ENCODE assay signal across 19 mouse cellular contexts in genomic region chr11:70297405-70297804, GRCm38 (mm10). TPM values are rescaled to one million over a fixed set of nuclear protein-coding genes. Genes with fewer than 3 reads are reported as not detected.
DNase-seq lines count a peak whose midpoint lies in the region; ATAC-seq lines count a peak whose summit lies in the region.
"Had no signal": no experiment of that assay in that cellular context is flagged by ENCODE, and none has a peak within 500 bp of the region (broad histone marks: within the 10 kb centered on the region; RNA-seq: fewer than 3 reads in every experiment).

No protein-coding gene starts in this region.

- H3K9me3 ChIP-seq in heart, embryonic 11.5 days (replicated peaks; ENCODE audit: control insufficient read depth, low read length): 0 out of 2 replicates have a peak, but pooled peaks cover 4% of the 10 kb centered on the region
- no peaks in the 10 kb centered on the region for H3K9me3 ChIP-seq in lung, embryonic 15.5 days
- 0 out of 2 replicates have a peak, but pooled peaks cover 6% of the 10 kb centered on the region for H3K9me3 ChIP-seq in heart, embryonic 13.5 days
- H3K9me3 ChIP-seq: hindbrain, embryonic 13.5 days; neural tube, embryonic 15.5 days had no signal

- DNase-seq in heart, postnatal 36 days: no peak
- no peak for DNase-seq in lung, postnatal 36 days
- peak; percentile 60 for DNase-seq in thymus, postnatal 14 days
- DNase-seq in testis, postnatal 14 days (ENCODE audit: low spot score): no peak
- no peak for DNase-seq in Muller cell, postnatal 12 days (ENCODE audit: inconsistent ontology term)
- DNase-seq: cerebellum, postnatal 25 days; gastrocnemius, postnatal 10 days; right cerebral cortex, adult 18-20 months had no signal

- no peaks in the 10 kb centered on the region for H3K27me3 ChIP-seq in heart, embryonic 11.5 days (ENCODE audit: control insufficient read depth, insufficient read depth, low read length)
- no peaks in the 10 kb centered on the region for H3K27me3 ChIP-seq in lung, embryonic 15.5 days
- no peaks in the 10 kb centered on the region for H3K27me3 ChIP-seq in heart, embryonic 13.5 days (replicated peaks)
- H3K27me3 ChIP-seq: embryonic facial prominence, embryonic 13.5 days; hindbrain, embryonic 13.5 days; limb, embryonic 13.5 days; neural tube, embryonic 15.5 days had no signal

- intact Hi-C loops in heart, postnatal 36 days (cut with DNase I): no loop called here

- H3K27ac ChIP-seq in heart, embryonic 11.5 days (ENCODE audit: low read depth, low read length): peak overlapping the region; percentile 29; the same call in 1 of the 2 replicates
- H3K27ac ChIP-seq in lung, embryonic 15.5 days: peak overlapping the region; percentile 79
- peak overlapping the region; percentile 71 for H3K27ac ChIP-seq in heart, embryonic 13.5 days (replicated peaks)
- H3K27ac ChIP-seq: embryonic facial prominence, embryonic 13.5 days; hindbrain, embryonic 13.5 days; limb, embryonic 13.5 days; macrophage; neural tube, embryonic 15.5 days had no signal

- no peak overlapping the region for H3K4me3 ChIP-seq in heart, embryonic 11.5 days (ENCODE audit: low read depth, low read length)
- H3K4me3 ChIP-seq in lung, embryonic 15.5 days: no peak overlapping the region
- H3K4me3 ChIP-seq in heart, embryonic 13.5 days: no peak overlapping the region
- H3K4me3 ChIP-seq: embryonic facial prominence, embryonic 13.5 days; hindbrain, embryonic 13.5 days; limb, embryonic 13.5 days; neural tube, embryonic 15.5 days had no signal

- H3K36me3 ChIP-seq in heart, embryonic 11.5 days (ENCODE audit: control insufficient read depth, insufficient read depth, low read length): no peaks in the 10 kb centered on the region
- no peaks in the 10 kb centered on the region for H3K36me3 ChIP-seq in lung, embryonic 15.5 days
- no peaks in the 10 kb centered on the region for H3K36me3 ChIP-seq in heart, embryonic 13.5 days
- H3K36me3 ChIP-seq: embryonic facial prominence, embryonic 13.5 days; hindbrain, embryonic 13.5 days; limb, embryonic 13.5 days; neural tube, embryonic 15.5 days had no signal

- WGBS in heart, embryonic 11.5 days (ENCODE audit: insufficient replicate concordance): 51% methylated on average over 4 of the region's 4 CpGs
- WGBS in lung, embryonic 15.5 days: 33% methylated on average over 4 of the region's 4 CpGs
- 45% methylated on average over 4 of the region's 4 CpGs for WGBS in heart, embryonic 13.5 days

- H3K4me1 ChIP-seq in heart, embryonic 11.5 days (ENCODE audit: control insufficient read depth, insufficient read depth, low read length): no peaks in the 10 kb centered on the region
- no peaks in the 10 kb centered on the region for H3K4me1 ChIP-seq in lung, embryonic 15.5 days
- H3K4me1 ChIP-seq in heart, embryonic 13.5 days: peaks cover 7% of the 10 kb centered on the region; the same call in 1 of the 2 replicates
- H3K4me1 ChIP-seq: embryonic facial prominence, embryonic 13.5 days; hindbrain, embryonic 13.5 days; limb, embryonic 13.5 days; neural tube, embryonic 15.5 days had no signal

- H3K9ac ChIP-seq in heart, embryonic 11.5 days (ENCODE audit: low read depth, low read length): no peak overlapping the region
- H3K9ac ChIP-seq in lung, embryonic 15.5 days: no peak overlapping the region
- no peak overlapping the region for H3K9ac ChIP-seq in heart, embryonic 13.5 days
- H3K9ac ChIP-seq: embryonic facial prominence, embryonic 13.5 days; hindbrain, embryonic 13.5 days; limb, embryonic 13.5 days; neural tube, embryonic 15.5 days had no signal

- ATAC-seq in heart, embryonic 11.5 days (replicated peaks; ENCODE audit: insufficient number of reproducible peaks, low FRiP score, low TSS enrichment): no peak; the same call in 1 of the 2 replicates
- no peak for ATAC-seq in lung, embryonic 15.5 days (ENCODE audit: borderline replicate concordance, extremely low read depth, low FRiP score, low TSS enrichment)
- ATAC-seq in heart, embryonic 13.5 days (ENCODE audit: extremely low read depth, insufficient number of reproducible peaks, low FRiP score, low TSS enrichment): no peak
- ATAC-seq: Patski had no signal

- no peak overlapping the region for H3K4me2 ChIP-seq in heart, embryonic 11.5 days
- no peak overlapping the region for H3K4me2 ChIP-seq in lung, embryonic 15.5 days
- H3K4me2 ChIP-seq in heart, embryonic 13.5 days: 0 out of 2 replicates have a peak overlapping the region, but pooled peaks have one; percentile 13
- H3K4me2 ChIP-seq: embryonic facial prominence, embryonic 13.5 days; hindbrain, embryonic 13.5 days; limb, embryonic 13.5 days; neural tube, embryonic 15.5 days had no signal

RNA-seq across cellular contexts. Expression of gene Alox12e, which starts 25.0 kb away (rescaled TPM):
- 0.11 TPM in 1 of 2 replicates, not detected in the other for polyA plus RNA-seq in heart, embryonic 11.5 days (2014; fragmentation: Nextera tagmentation; extraction: Ambion mirVana)
- not detected for total RNA-seq in heart, postnatal 36 days (2021)
- polyA plus RNA-seq in lung, embryonic 15.5 days (2015; fragmentation: Nextera tagmentation; extraction: Ambion mirVana): 0.34 and 1.7 TPM in 2 replicates
- not detected in 2 replicates for polyA plus RNA-seq in heart, embryonic 13.5 days (2015; fragmentation: Nextera tagmentation; extraction: Ambion mirVana)
- total RNA-seq: adrenal gland, adult 18-20 months; gastrocnemius, postnatal 10 days had no signal
- polyA plus RNA-seq: forebrain, embryonic 11.5 days; hindbrain, embryonic 13.5 days; limb, embryonic 13.5 days; macrophage; neural tube, embryonic 15.5 days; Patski had no signal

RNA-seq across cellular contexts. Expression of gene Alox12, which starts 42.3 kb away (rescaled TPM):
- polyA plus RNA-seq in heart, embryonic 11.5 days (2014; fragmentation: Nextera tagmentation; extraction: Ambion mirVana): 5.8 and 6.1 TPM in 2 replicates
- 1 to 10 TPM; 2.5 to 3.7 TPM for total RNA-seq in heart, postnatal 36 days (2021)
- 7.0 TPM in 2 replicates for polyA plus RNA-seq in lung, embryonic 15.5 days (2015; fragmentation: Nextera tagmentation; extraction: Ambion mirVana)
- polyA plus RNA-seq in heart, embryonic 13.5 days (2015; fragmentation: Nextera tagmentation; extraction: Ambion mirVana): 2.5 and 3.5 TPM in 2 replicates

RNA-seq across cellular contexts. Expression of gene Alox15, which starts 54.4 kb away (rescaled TPM):
- 0.06 TPM in 1 of 2 replicates, not detected in the other for polyA plus RNA-seq in heart, embryonic 11.5 days (2014; fragmentation: Nextera tagmentation; extraction: Ambion mirVana)
- total RNA-seq in heart, postnatal 36 days (2021): 10 to 100 TPM in 1 of 2 experiments, 1 to 10 TPM in 1; 5.4 to 10.2 TPM
- polyA plus RNA-seq in lung, embryonic 15.5 days (2015; fragmentation: Nextera tagmentation; extraction: Ambion mirVana): 0.45 and 0.93 TPM in 2 replicates
- polyA plus RNA-seq in heart, embryonic 13.5 days (2015; fragmentation: Nextera tagmentation; extraction: Ambion mirVana): 0.05 TPM in 1 of 2 replicates, not detected in the other
- polyA plus RNA-seq: macrophage; neural tube, embryonic 15.5 days; Patski had no signal

RNA-seq across cellular contexts. Expression of gene Rnasek, which starts 57.8 kb away (rescaled TPM):
- polyA plus RNA-seq in heart, embryonic 11.5 days (2014; fragmentation: Nextera tagmentation; extraction: Ambion mirVana): 170 and 183 TPM in 2 replicates
- 100 to 1,000 TPM; 106 to 113 TPM for total RNA-seq in heart, postnatal 36 days (2021)
- polyA plus RNA-seq in lung, embryonic 15.5 days (2015; fragmentation: Nextera tagmentation; extraction: Ambion mirVana): 179 and 183 TPM in 2 replicates
- polyA plus RNA-seq in heart, embryonic 13.5 days (2015; fragmentation: Nextera tagmentation; extraction: Ambion mirVana): 214 and 235 TPM in 2 replicates

RNA-seq across cellular contexts. Expression of gene Gm21988, which starts 57.8 kb away (rescaled TPM):
- polyA plus RNA-seq in heart, embryonic 11.5 days (2014; fragmentation: Nextera tagmentation; extraction: Ambion mirVana): 7.7 and 9.3 TPM in 2 replicates
- 1 to 10 TPM; 2.1 to 3.3 TPM for total RNA-seq in heart, postnatal 36 days (2021)
- polyA plus RNA-seq in lung, embryonic 15.5 days (2015; fragmentation: Nextera tagmentation; extraction: Ambion mirVana): 10.8 and 11.0 TPM in 2 replicates
- 9.0 and 9.5 TPM in 2 replicates for polyA plus RNA-seq in heart, embryonic 13.5 days (2015; fragmentation: Nextera tagmentation; extraction: Ambion mirVana)

Comparison
In these comparisons a context has a peak if more than half of its experiments do, and no peak if none do; other contexts are left out.
1. H3K27ac ChIP-seq: peak in every context shown above with its lines; median percentile 79 in lung, embryonic 15.5 days; 71 in heart, embryonic 13.5 days; 29 in heart, embryonic 11.5 days.